Mouse (Mus musculus): ENCODE measurements around the gene Adgrb3. TPM values are rescaled to one million over a fixed set of nuclear protein-coding genes. Genes with fewer than 3 reads are reported as not detected.

Gene Adgrb3
- total RNA-seq, 2 experiments from 2014 or later = 0.07 TPM; not detected in 1

- intact Hi-C loops (cut with DNase I) = no loop called here
- DNase-seq = no peak
Observed at GRCm38 (mm10) chr1:25166036-25166796, 663.3 kb downstream of the Adgrb3 start.

- no peak for DNase-seq
- intact Hi-C loops (cut with DNase I) = no loop called here
Observed at GRCm38 (mm10) chr1:25163561-25163960, 665.9 kb downstream of the Adgrb3 start.

GRCm38 (mm10) chr1:25146206-25146605 lies 683.3 kb downstream of the Adgrb3 start:
- DNase-seq = no peak
- intact Hi-C loops (cut with DNase I) = no loop called here

GRCm38 (mm10) chr1:25132150-25132824 lies 697.2 kb downstream of the Adgrb3 start:
- intact Hi-C loops (cut with DNase I) = no loop called here
- DNase-seq = no peak

GRCm38 (mm10) chr1:25115512-25115911 lies 714.0 kb downstream of the Adgrb3 start:
- intact Hi-C loops (cut with DNase I) = no loop called here
- DNase-seq = no peak

GRCm38 (mm10) chr1:25107500-25108101 lies 721.9 kb downstream of the Adgrb3 start:
- intact Hi-C loops (cut with DNase I) = no loop called here
- DNase-seq = no peak

- intact Hi-C loops (cut with DNase I) = no loop called here
Observed at GRCm38 (mm10) chr1:25106679-25107078, 722.8 kb downstream of the Adgrb3 start.

GRCm38 (mm10) chr1:25105367-25105766 lies 724.1 kb downstream of the Adgrb3 start:
- peak; percentile 59 to 73 for DNase-seq
- intact Hi-C loops (cut with DNase I) = no loop called here

More at GRCm38 (mm10) chr1:25106679-25107078, 722.8 kb downstream of the Adgrb3 start:
- no peak for DNase-seq

GRCm38 (mm10) chr1:25088010-25088719 lies 741.3 kb downstream of the Adgrb3 start:
- intact Hi-C loops (cut with DNase I) = no loop called here
- no peak for DNase-seq

- intact Hi-C loops (cut with DNase I) = no loop called here
- no peak for DNase-seq
Observed at GRCm38 (mm10) chr1:25085616-25086372, 743.7 kb downstream of the Adgrb3 start.

- no peak for DNase-seq
- intact Hi-C loops (cut with DNase I) = no loop called here
Observed at GRCm38 (mm10) chr1:25082377-25082776, 747.1 kb downstream of the Adgrb3 start.

GRCm38 (mm10) chr1:25081265-25081849 lies 748.1 kb downstream of the Adgrb3 start:
- intact Hi-C loops (cut with DNase I) = no loop called here
- DNase-seq = no peak

- intact Hi-C loops (cut with DNase I) = no loop called here
- DNase-seq = no peak
Observed at GRCm38 (mm10) chr1:25079395-25079794, 750.1 kb downstream of the Adgrb3 start.

- no peak for DNase-seq
- intact Hi-C loops (cut with DNase I) = no loop called here
Observed at GRCm38 (mm10) chr1:25075952-25076351, 753.6 kb downstream of the Adgrb3 start.

- intact Hi-C loops (cut with DNase I) = no loop called here
- no peak for DNase-seq
Observed at GRCm38 (mm10) chr1:25063964-25064363, 765.5 kb downstream of the Adgrb3 start.

- intact Hi-C loops (cut with DNase I) = no loop called here
Observed at GRCm38 (mm10) chr1:25060935-25061334, 768.6 kb downstream of the Adgrb3 start.

GRCm38 (mm10) chr1:25060191-25060590 lies 769.3 kb downstream of the Adgrb3 start:
- no peak for DNase-seq

More at GRCm38 (mm10) chr1:25060935-25061334, 768.6 kb downstream of the Adgrb3 start:
- DNase-seq = no peak

GRCm38 (mm10) chr1:25057656-25058055 lies 771.9 kb downstream of the Adgrb3 start:
- intact Hi-C loops (cut with DNase I) = no loop called here
- peak in 1 of 2 experiments; percentile 14 for DNase-seq

More at GRCm38 (mm10) chr1:25060191-25060590, 769.3 kb downstream of the Adgrb3 start:
- intact Hi-C loops (cut with DNase I) = no loop called here

- intact Hi-C loops (cut with DNase I) = no loop called here
- no peak for DNase-seq
Observed at GRCm38 (mm10) chr1:25057212-25057611, 772.3 kb downstream of the Adgrb3 start.

- intact Hi-C loops (cut with DNase I) = no loop called here
- no peak for DNase-seq
Observed at GRCm38 (mm10) chr1:25042091-25042490, 787.4 kb downstream of the Adgrb3 start.
